Mouse (Mus musculus): ENCODE measurements around the gene Rab23. TPM values are rescaled to one million over a fixed set of nuclear protein-coding genes. Genes with fewer than 3 reads are reported as not detected.

The Rab23 gene
- 16.3 and 16.9 TPM in 2 replicates for polyA plus RNA-seq (2015; fragmentation: Nextera tagmentation; extraction: Ambion mirVana)

DNA sequence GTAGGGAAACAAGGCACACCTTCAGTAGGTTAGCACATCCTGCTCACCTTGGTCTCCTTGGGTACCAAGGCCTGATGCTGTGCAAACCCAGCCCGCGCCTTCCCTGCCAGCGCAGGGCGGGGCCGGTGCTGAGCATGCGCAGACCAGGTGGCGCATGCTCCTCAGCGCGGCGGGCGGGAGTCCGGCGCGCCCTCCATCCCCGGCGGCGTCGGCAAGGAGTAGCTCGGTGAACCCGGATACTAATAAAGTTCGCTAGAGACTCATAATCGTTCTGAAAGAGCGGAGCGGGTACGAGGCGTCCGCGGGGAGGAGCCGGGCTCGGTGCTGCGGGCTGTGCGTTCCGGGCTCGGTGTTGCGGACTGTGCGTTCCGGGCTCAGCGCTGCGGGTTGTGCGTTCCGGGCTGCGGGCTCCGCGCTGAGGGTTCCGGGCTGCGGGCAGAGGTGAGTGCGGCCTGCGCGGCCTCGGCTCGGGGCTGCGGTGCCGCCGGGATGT is at the start of gene Rab23:
Rab23 (plus strand) TSS at position 155 of the 493 bp plus-strand sequence.
- H3K4me3 ChIP-seq (ENCODE audit: low read length) = peak within 1 kb of the TSS; percentile 82
- H3K4me1 ChIP-seq (ENCODE audit: control insufficient read depth, insufficient read depth, low read length) = 0 out of 2 replicates have a peak, but pooled peaks cover 3% of the 10 kb centered on the region
- peak; percentile 98 for ATAC-seq
- WGBS = 1% methylated on average over 54 of the region's 54 CpGs
- no peaks in the 10 kb centered on the region for H3K9me3 ChIP-seq (ENCODE audit: control insufficient read depth, low read length)
- H3K36me3 ChIP-seq (ENCODE audit: control insufficient read depth, insufficient read depth, low read length) = 0 out of 2 replicates have a peak, but pooled peaks cover 4% of the 10 kb centered on the region
- peak within 1 kb of the TSS; percentile 90 for H3K9ac ChIP-seq (ENCODE audit: low read depth, low read length)
- peak within 1 kb of the TSS; percentile 81 for H3K4me2 ChIP-seq (ENCODE audit: low read depth, low read length)
- H3K27ac ChIP-seq (ENCODE audit: low read length) = peak within 1 kb of the TSS; percentile 88
- no peaks in the 10 kb centered on the region for H3K27me3 ChIP-seq (replicated peaks; ENCODE audit: control insufficient read depth, insufficient read depth, low read length)

DNA sequence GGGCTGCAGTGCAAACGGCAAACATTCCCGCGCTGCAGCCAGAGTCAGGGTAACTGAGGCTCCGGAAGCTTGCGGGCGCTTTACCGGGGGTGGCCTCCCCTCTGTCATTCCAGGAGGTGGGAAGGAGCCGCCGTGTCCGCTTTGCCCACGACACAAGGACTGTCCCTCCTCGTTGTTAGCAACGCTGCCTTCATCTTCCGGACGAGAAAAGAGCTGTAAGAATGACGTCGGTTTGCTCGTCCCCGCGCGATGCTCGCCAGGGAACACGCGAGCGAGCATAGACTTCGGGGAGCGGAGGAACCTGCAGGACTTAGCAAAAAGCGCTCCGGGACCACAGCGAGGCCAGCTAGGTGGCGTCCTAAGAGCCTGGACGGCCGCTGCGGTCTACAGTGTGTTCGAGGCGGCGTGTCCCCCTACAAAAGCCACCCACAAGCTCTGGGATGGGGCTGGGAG is 49.5 kb upstream of the Rab23 start:
- no peaks in the 10 kb centered on the region for H3K27me3 ChIP-seq (replicated peaks; ENCODE audit: control insufficient read depth, insufficient read depth, low read length)
- H3K36me3 ChIP-seq (ENCODE audit: control insufficient read depth, insufficient read depth, low read length) = no peaks in the 10 kb centered on the region; the same call in 1 of the 2 replicates
- peak overlapping the region; percentile 71 for H3K4me3 ChIP-seq (ENCODE audit: low read length)
- H3K4me2 ChIP-seq (ENCODE audit: low read depth, low read length) = peak overlapping the region; percentile 71
- H3K9ac ChIP-seq (ENCODE audit: low read depth, low read length) = peak overlapping the region; percentile 76
- H3K9me3 ChIP-seq (ENCODE audit: control insufficient read depth, low read length) = no peaks in the 10 kb centered on the region
- peak overlapping the region; percentile 63 for H3K27ac ChIP-seq (ENCODE audit: low read length)
- peak; percentile 73 for ATAC-seq
- WGBS = under 1% methylated on average over 37 of the region's 37 CpGs
- H3K4me1 ChIP-seq (ENCODE audit: control insufficient read depth, insufficient read depth, low read length) = 0 out of 2 replicates have a peak, but pooled peaks cover 8% of the 10 kb centered on the region

DNA sequence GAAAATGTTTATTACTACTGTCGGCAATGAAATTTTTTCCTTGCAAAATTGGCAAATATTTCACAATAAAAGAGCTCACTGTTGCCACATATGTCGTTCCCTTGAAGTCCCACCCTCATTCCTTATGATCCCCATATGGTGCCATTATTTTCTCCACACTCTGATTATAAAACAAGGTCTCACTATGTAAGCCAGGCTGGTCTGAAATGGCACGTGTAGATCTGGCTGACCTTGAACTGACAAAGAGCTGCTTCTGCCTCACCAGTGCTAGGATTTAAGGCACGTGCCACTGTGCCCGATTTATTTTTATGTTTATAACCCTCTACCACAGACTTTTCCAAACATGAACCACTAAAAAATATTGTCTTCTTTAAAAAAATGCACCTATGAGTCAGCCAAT is 48.2 kb upstream of the Rab23 start:
- Histone ChIP-seq H3K36me3 (ENCODE audit: control insufficient read depth, insufficient read depth, low read length) (no peaks in the 10 kb centered on the region), H3K9me3 (ENCODE audit: control insufficient read depth, low read length) (no peaks in the 10 kb centered on the region), H3K4me1 (ENCODE audit: control insufficient read depth, insufficient read depth, low read length) (0 out of 2 replicates have a peak, but pooled peaks cover 8% of the 10 kb centered on the region), H3K27me3 (replicated peaks; ENCODE audit: control insufficient read depth, insufficient read depth, low read length) (no peaks in the 10 kb centered on the region), H3K4me3 (ENCODE audit: low read length) (no peak overlapping the region), H3K4me2 (ENCODE audit: low read depth, low read length) (no peak overlapping the region), H3K9ac (ENCODE audit: low read depth, low read length) (no peak overlapping the region), H3K27ac (ENCODE audit: low read length) (no peak overlapping the region)
- WGBS = 61% methylated on average over 5 of the region's 5 CpGs
- ATAC-seq = no peak

DNA sequence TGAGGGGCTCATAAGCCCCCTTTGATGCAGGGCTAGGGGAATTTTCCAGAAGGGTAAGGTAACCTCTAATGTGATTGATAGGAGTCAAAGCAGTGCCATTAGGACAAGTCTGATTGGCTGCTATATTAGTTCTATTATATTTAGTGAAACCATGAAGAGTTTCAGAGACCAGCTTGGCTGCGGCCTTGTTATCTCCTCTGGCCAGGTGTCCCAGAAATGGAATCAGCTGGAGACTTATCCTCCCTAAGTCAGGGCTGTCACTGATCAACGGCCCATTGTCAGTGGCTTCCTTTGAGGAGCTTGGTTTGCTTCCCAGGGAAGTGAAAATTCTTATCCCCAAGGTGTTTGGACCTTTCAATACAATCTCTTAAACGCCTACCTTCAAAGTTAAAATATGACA is 47.6 kb upstream of the Rab23 start:
- Histone ChIP-seq H3K9me3 (ENCODE audit: control insufficient read depth, low read length) (no peaks in the 10 kb centered on the region), H3K27me3 (replicated peaks; ENCODE audit: control insufficient read depth, insufficient read depth, low read length) (no peaks in the 10 kb centered on the region), H3K4me1 (ENCODE audit: control insufficient read depth, insufficient read depth, low read length) (0 out of 2 replicates have a peak, but pooled peaks cover 8% of the 10 kb centered on the region), H3K9ac (ENCODE audit: low read depth, low read length) (no peak overlapping the region), H3K4me2 (ENCODE audit: low read depth, low read length) (no peak overlapping the region), H3K27ac (ENCODE audit: low read length) (no peak overlapping the region), H3K36me3 (ENCODE audit: control insufficient read depth, insufficient read depth, low read length) (no peaks in the 10 kb centered on the region), H3K4me3 (ENCODE audit: low read length) (no peak overlapping the region)
- 71% methylated on average over 3 of the region's 3 CpGs for WGBS
- ATAC-seq = no peak

DNA sequence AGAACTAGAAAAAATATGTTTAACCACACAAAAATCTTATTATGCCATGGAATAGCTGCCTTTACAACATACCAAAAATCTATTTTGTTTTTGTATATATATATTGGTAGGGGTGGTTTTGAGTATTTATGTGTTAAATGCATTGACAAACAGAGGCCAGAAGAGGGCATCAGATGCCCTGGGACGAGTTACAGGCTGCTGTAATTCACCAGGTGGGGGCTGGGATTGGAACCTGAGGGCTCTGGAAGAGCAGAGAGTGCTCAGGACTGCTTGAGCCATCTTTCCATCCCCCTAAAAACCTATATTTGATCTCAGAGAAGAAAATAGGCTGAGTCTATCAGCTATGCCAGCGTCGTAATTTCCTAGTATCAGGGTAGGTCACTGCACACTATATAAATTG is 47.2 kb upstream of the Rab23 start:
- H3K9me3 ChIP-seq (ENCODE audit: control insufficient read depth, low read length) = no peaks in the 10 kb centered on the region
- no peak overlapping the region for H3K4me3 ChIP-seq (ENCODE audit: low read length)
- no peak overlapping the region; the same call in 1 of the 2 replicates for H3K9ac ChIP-seq (ENCODE audit: low read depth, low read length)
- 0 out of 2 replicates have a peak, but pooled peaks cover 8% of the 10 kb centered on the region for H3K4me1 ChIP-seq (ENCODE audit: control insufficient read depth, insufficient read depth, low read length)
- no peak for ATAC-seq
- no peaks in the 10 kb centered on the region for H3K27me3 ChIP-seq (replicated peaks; ENCODE audit: control insufficient read depth, insufficient read depth, low read length)
- no peaks in the 10 kb centered on the region for H3K36me3 ChIP-seq (ENCODE audit: control insufficient read depth, insufficient read depth, low read length)
- no peak overlapping the region for H3K4me2 ChIP-seq (ENCODE audit: low read depth, low read length)
- WGBS = 8% methylated on average over 3 of the region's 3 CpGs
- no peak overlapping the region for H3K27ac ChIP-seq (ENCODE audit: low read length)

DNA sequence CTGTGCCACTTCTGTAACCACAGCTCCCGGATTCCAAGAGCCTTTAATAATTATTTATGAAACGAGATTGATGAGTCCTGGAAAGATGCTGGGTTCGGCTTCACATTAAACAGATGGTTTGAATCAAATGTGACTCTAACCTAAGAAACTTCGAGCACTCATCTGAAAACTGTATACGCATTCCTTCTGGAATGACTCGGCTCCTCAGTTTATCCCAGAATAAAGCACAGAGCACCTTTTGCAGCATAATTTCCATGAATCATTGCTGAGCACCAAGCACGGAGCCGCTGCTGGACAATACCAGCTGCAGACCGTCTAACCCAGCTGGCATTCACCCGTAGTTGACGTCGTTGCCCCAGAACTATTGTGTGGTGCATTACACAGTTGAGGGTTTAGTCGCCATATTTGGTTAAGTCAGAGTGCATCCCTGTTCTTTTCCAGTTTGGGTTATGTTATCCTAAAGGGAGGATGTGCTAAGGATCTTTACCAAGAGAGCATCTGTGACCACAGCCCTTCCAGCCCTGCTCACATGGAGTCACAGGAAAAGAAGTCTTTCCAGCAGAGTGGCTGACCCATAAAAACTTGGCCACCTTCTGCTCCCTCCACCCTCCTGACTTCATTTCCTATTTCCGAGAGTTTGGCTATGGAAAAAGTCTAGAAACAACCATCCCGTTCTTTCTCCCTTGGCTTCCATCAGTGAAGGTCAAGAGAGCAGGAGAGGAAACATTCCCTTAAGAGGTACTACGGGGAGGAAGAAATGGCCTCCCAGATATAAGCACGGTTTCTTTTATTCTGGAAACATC is 46.3 kb upstream of the Rab23 start:
- Histone ChIP-seq H3K4me1 (ENCODE audit: control insufficient read depth, insufficient read depth, low read length) (0 out of 2 replicates have a peak, but pooled peaks cover 8% of the 10 kb centered on the region), H3K27me3 (replicated peaks; ENCODE audit: control insufficient read depth, insufficient read depth, low read length) (no peaks in the 10 kb centered on the region), H3K9me3 (ENCODE audit: control insufficient read depth, low read length) (no peaks in the 10 kb centered on the region), H3K36me3 (ENCODE audit: control insufficient read depth, insufficient read depth, low read length) (no peaks in the 10 kb centered on the region), H3K27ac (ENCODE audit: low read length) (no peak overlapping the region), H3K9ac (ENCODE audit: low read depth, low read length) (no peak overlapping the region), H3K4me3 (ENCODE audit: low read length) (no peak overlapping the region), H3K4me2 (ENCODE audit: low read depth, low read length) (peak overlapping the region; percentile 25)
- 51% methylated on average over 17 of the region's 17 CpGs for WGBS
- ATAC-seq = no peak

DNA sequence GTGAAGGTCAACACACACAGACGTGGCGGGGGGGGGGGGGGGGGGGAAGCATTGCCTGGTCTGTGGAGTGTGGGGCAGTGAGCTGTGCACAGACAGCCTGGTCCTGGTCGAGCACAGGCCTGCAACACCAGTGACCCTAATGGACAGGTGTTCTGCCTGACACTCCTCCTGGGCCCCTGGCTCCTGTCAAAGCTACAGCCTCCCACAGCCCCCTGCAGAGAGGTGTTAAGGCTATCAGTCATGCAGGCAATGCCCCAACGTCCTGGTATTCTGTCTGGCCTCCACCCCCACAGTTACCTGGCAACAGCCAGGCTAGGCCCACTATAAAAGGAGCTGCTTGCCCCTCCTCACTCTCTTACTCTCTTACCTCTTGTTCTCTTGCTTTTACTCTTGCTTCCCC is 39.3 kb upstream of the Rab23 start:
- ATAC-seq = no peak
- WGBS = 28% methylated on average over 3 of the region's 4 CpGs
- Histone ChIP-seq H3K27ac (ENCODE audit: low read length) (no peak overlapping the region), H3K4me3 (ENCODE audit: low read length) (no peak overlapping the region), H3K4me1 (ENCODE audit: control insufficient read depth, insufficient read depth, low read length) (no peaks in the 10 kb centered on the region), H3K9ac (ENCODE audit: low read depth, low read length) (no peak overlapping the region), H3K9me3 (ENCODE audit: control insufficient read depth, low read length) (no peaks in the 10 kb centered on the region), H3K4me2 (ENCODE audit: low read depth, low read length) (no peak overlapping the region), H3K36me3 (ENCODE audit: control insufficient read depth, insufficient read depth, low read length) (no peaks in the 10 kb centered on the region), H3K27me3 (replicated peaks; ENCODE audit: control insufficient read depth, insufficient read depth, low read length) (no peaks in the 10 kb centered on the region)

DNA sequence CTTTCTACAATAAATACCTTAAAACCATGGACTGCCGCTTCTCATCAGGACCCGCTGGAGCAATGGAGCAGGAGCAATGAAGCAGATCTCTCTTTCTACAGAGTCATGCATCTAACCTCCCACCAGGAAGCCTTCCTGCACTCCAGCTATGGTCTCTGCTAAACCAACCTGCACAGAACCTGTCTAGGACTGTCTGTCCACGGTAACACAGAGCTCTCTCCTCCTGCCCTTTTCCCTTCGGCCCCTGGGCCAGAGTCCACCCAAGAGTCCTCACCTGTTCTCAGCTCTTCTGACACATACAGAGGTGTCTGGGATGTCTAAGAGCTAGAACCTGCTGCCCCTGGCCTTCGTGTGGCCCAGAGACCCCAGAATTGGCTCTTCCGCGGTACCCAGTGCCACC is 38.8 kb upstream of the Rab23 start:
- Histone ChIP-seq H3K9me3 (ENCODE audit: control insufficient read depth, low read length) (no peaks in the 10 kb centered on the region), H3K4me3 (ENCODE audit: low read length) (no peak overlapping the region), H3K4me2 (ENCODE audit: low read depth, low read length) (no peak overlapping the region), H3K9ac (ENCODE audit: low read depth, low read length) (no peak overlapping the region), H3K27ac (ENCODE audit: low read length) (no peak overlapping the region), H3K27me3 (replicated peaks; ENCODE audit: control insufficient read depth, insufficient read depth, low read length) (no peaks in the 10 kb centered on the region), H3K4me1 (ENCODE audit: control insufficient read depth, insufficient read depth, low read length) (no peaks in the 10 kb centered on the region), H3K36me3 (ENCODE audit: control insufficient read depth, insufficient read depth, low read length) (no peaks in the 10 kb centered on the region)
- ATAC-seq = no peak
- 85% methylated on average over 7 of the region's 7 CpGs for WGBS

DNA sequence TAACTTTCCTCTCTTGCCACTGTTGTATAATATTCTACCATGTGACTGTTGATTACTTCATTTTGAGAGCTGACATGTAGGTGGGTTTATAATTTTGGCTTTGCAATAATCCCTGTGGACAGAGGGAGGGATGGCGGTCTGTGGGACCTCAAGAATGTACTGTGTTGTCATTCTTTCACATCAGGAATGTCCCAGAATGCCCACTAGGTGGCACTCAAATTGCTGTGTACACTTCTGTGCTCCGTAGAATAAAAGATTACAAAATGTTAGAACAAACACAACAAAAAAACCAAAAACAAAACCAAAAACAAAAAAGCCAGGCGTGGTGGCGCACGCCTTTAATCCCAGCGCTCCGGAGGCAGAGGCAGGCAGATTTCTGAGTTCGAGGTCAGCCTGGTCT is 35.2 kb upstream of the Rab23 start:
- 66% methylated on average over 8 of the region's 8 CpGs for WGBS
- no peaks in the 10 kb centered on the region for H3K27me3 ChIP-seq (replicated peaks; ENCODE audit: control insufficient read depth, insufficient read depth, low read length)
- H3K4me1 ChIP-seq (ENCODE audit: control insufficient read depth, insufficient read depth, low read length) = no peaks in the 10 kb centered on the region
- no peak overlapping the region for H3K27ac ChIP-seq (ENCODE audit: low read length)
- H3K4me2 ChIP-seq (ENCODE audit: low read depth, low read length) = no peak overlapping the region
- H3K4me3 ChIP-seq (ENCODE audit: low read length) = no peak overlapping the region
- H3K9me3 ChIP-seq (ENCODE audit: control insufficient read depth, low read length) = no peaks in the 10 kb centered on the region
- no peak for ATAC-seq
- no peak overlapping the region for H3K9ac ChIP-seq (ENCODE audit: low read depth, low read length)
- no peaks in the 10 kb centered on the region for H3K36me3 ChIP-seq (ENCODE audit: control insufficient read depth, insufficient read depth, low read length)

Measured in intestine, embryonic 16.5 days (tissue).